Mouse (Mus musculus) kidney, embryonic 16.5 days (tissue): ENCODE data around the gene Zbtb7a. TPM values are rescaled to one million over a fixed set of nuclear protein-coding genes. Genes with fewer than 3 reads are reported as not detected.
A peak's percentile ranks its signal among the peaks of the same experiment; 100 is the strongest.

Source experiments
- ATAC-seq: fragments of 200-750 bp; cut with Nextera tagmentation; 2 replicates; pipeline ENCODE4 v1.8.0; 2017; ENCODE audit warnings: moderate TSS enrichment; ENCODE audit not compliant: low FRiP score, low TSS enrichment
- H3K27ac ChIP-seq: fragments of 300-500 bp; sonication (generic); 2 replicates; pipeline ENCODE4 v1.5.1; 2014; ENCODE audit warnings: low read length
- H3K27me3 ChIP-seq: fragments of 300-500 bp; sonication (generic); 2 replicates; pipeline ENCODE4 v1.6.1; 2014; ENCODE audit warnings: low read length, control low read depth, mixed read lengths; ENCODE audit not compliant: insufficient read depth
- H3K36me3 ChIP-seq: fragments of 300-500 bp; sonication (generic); 2 replicates; pipeline ENCODE4 v1.6.1; 2014; ENCODE audit warnings: low read length, control low read depth, mixed read lengths; ENCODE audit not compliant: insufficient read depth
- H3K4me1 ChIP-seq: fragments of 300-500 bp; sonication (generic); 2 replicates; pipeline ENCODE4 v1.6.1; 2014; ENCODE audit warnings: low read length, control low read depth, mixed read lengths; ENCODE audit not compliant: insufficient read depth
- H3K4me2 ChIP-seq: fragments of 300-500 bp; sonication (generic); replicated peaks from 2 replicates; pipeline ENCODE4 v1.6.1; 2014; ENCODE audit warnings: low read depth, low read length
- H3K4me3 ChIP-seq: fragments of 300-500 bp; sonication (generic); 2 replicates; pipeline ENCODE4 v1.5.1; 2014; ENCODE audit warnings: mild to moderate bottlenecking, low read length
- H3K9ac ChIP-seq: fragments of 300-500 bp; sonication (generic); replicated peaks from 2 replicates; pipeline ENCODE4 v1.6.1; 2014; ENCODE audit warnings: low read length
- H3K9me3 ChIP-seq: fragments of 300-500 bp; sonication (generic); 2 replicates; pipeline ENCODE4 v1.6.1; 2016; ENCODE audit warnings: low read length, control low read depth
- WGBS: fragments of 180-500 bp; shearing (Covaris S2); extraction: QIAGEN DNeasy Blood & Tissue Kit; methylation state at CpG from one replicate; pipeline ENCODE4 v1.1.7; 2014; 5-methylcytosine and 5-hydroxymethylcytosine counted together
- polyA plus RNA-seq: library from polyadenylated mRNA; unstranded; fragments of >200 nt; fragmentation: Nextera tagmentation; extraction: Ambion mirVana; gene quantifications from 2 replicates; pipeline ENCODE4 v1.2.1, GENCODE M21; 2015

Gene Zbtb7a
- polyA plus RNA-seq, 1 experiment from 2014 or later = 25.2 TPM

GRCm38 (mm10) chr10:81145307-81145706 is 10.3 kb downstream of the Zbtb7a start:
- H3K27me3 ChIP-seq = no peaks in the 10 kb centered on the region
- H3K36me3 ChIP-seq = peaks cover 71% of the 10 kb centered on the region
- H3K27ac ChIP-seq = no peak overlapping the region
- no peak overlapping the region for H3K9ac ChIP-seq
- WGBS = 93% methylated on average over 6 of the region's 6 CpGs
- H3K4me2 ChIP-seq = no peak overlapping the region
- no peaks in the 10 kb centered on the region for H3K9me3 ChIP-seq
- no peak overlapping the region for H3K4me3 ChIP-seq
- H3K4me1 ChIP-seq = peaks cover 17% of the 10 kb centered on the region
- ATAC-seq = no peak

- peaks cover 74% of the 10 kb centered on the region for H3K36me3 ChIP-seq
- H3K4me2 ChIP-seq = no peak overlapping the region
- ATAC-seq = no peak
- no peaks in the 10 kb centered on the region for H3K9me3 ChIP-seq
- 73% methylated on average over 7 of the region's 7 CpGs for WGBS
- no peak overlapping the region for H3K27ac ChIP-seq
- no peak overlapping the region for H3K4me3 ChIP-seq
- H3K27me3 ChIP-seq = no peaks in the 10 kb centered on the region
- H3K9ac ChIP-seq = no peak overlapping the region
- H3K4me1 ChIP-seq = peaks cover 12% of the 10 kb centered on the region
Measured at GRCm38 (mm10) chr10:81145778-81146177, 10.8 kb downstream of the Zbtb7a start.

- Histone ChIP-seq H3K36me3 (peaks cover 74% of the 10 kb centered on the region), H3K27ac (no peak overlapping the region), H3K9me3 (no peaks in the 10 kb centered on the region), H3K4me2 (no peak overlapping the region), H3K4me3 (no peak overlapping the region), H3K9ac (no peak overlapping the region), H3K27me3 (no peaks in the 10 kb centered on the region), H3K4me1 (peaks cover 7% of the 10 kb centered on the region)
- 84% methylated on average over 4 of the region's 4 CpGs for WGBS
- no peak for ATAC-seq
Measured at GRCm38 (mm10) chr10:81146296-81146695, 11.3 kb downstream of the Zbtb7a start.

GRCm38 (mm10) chr10:81151261-81151660 is 16.2 kb downstream of the Zbtb7a start:
- no peak overlapping the region for H3K4me3 ChIP-seq
- WGBS = 76% methylated on average over 6 of the region's 6 CpGs
- H3K9ac ChIP-seq = no peak overlapping the region
- peaks cover 5% of the 10 kb centered on the region; the same call in 1 of the 2 replicates for H3K4me1 ChIP-seq
- no peak for ATAC-seq
- no peak overlapping the region for H3K4me2 ChIP-seq
- H3K27ac ChIP-seq = no peak overlapping the region
- H3K27me3 ChIP-seq = no peaks in the 10 kb centered on the region
- H3K36me3 ChIP-seq = peaks cover 80% of the 10 kb centered on the region
- H3K9me3 ChIP-seq = no peaks in the 10 kb centered on the region

GRCm38 (mm10) chr10:81152609-81153008 is 17.6 kb downstream of the Zbtb7a start:
- H3K27me3 ChIP-seq = no peaks in the 10 kb centered on the region
- peak overlapping the region; percentile 68 for H3K27ac ChIP-seq
- H3K9ac ChIP-seq = peak overlapping the region; percentile 37
- H3K9me3 ChIP-seq = no peaks in the 10 kb centered on the region
- ATAC-seq = 0 out of 2 replicates have a peak, but pooled peaks have one; percentile 12
- no peak overlapping the region for H3K4me3 ChIP-seq
- WGBS = 64% methylated on average over 12 of the region's 12 CpGs
- H3K4me2 ChIP-seq = no peak overlapping the region
- peaks cover 78% of the 10 kb centered on the region for H3K36me3 ChIP-seq
- peaks cover 5% of the 10 kb centered on the region; the same call in 1 of the 2 replicates for H3K4me1 ChIP-seq

- H3K36me3 ChIP-seq = peaks cover 75% of the 10 kb centered on the region
- H3K27me3 ChIP-seq = no peaks in the 10 kb centered on the region
- no peak overlapping the region for H3K4me3 ChIP-seq
- no peak overlapping the region for H3K4me2 ChIP-seq
- WGBS = 83% methylated on average over 12 of the region's 12 CpGs
- H3K4me1 ChIP-seq = peaks cover 5% of the 10 kb centered on the region; the same call in 1 of the 2 replicates
- no peak overlapping the region for H3K9ac ChIP-seq
- H3K27ac ChIP-seq = no peak overlapping the region
- no peak for ATAC-seq
- no peaks in the 10 kb centered on the region for H3K9me3 ChIP-seq
Measured at GRCm38 (mm10) chr10:81154313-81154712, 19.3 kb downstream of the Zbtb7a start.

- H3K9ac ChIP-seq = no peak overlapping the region
- ATAC-seq = no peak
- no peaks in the 10 kb centered on the region for H3K9me3 ChIP-seq
- H3K27me3 ChIP-seq = no peaks in the 10 kb centered on the region
- 89% methylated on average over 6 of the region's 6 CpGs for WGBS
- H3K4me3 ChIP-seq = no peak overlapping the region
- H3K4me2 ChIP-seq = no peak overlapping the region
- H3K27ac ChIP-seq = no peak overlapping the region
- H3K4me1 ChIP-seq = peaks cover 5% of the 10 kb centered on the region; the same call in 1 of the 2 replicates
- H3K36me3 ChIP-seq = peaks cover 71% of the 10 kb centered on the region
Measured at GRCm38 (mm10) chr10:81154736-81155135, 19.7 kb downstream of the Zbtb7a start.

- Histone ChIP-seq H3K4me3 (no peak overlapping the region), H3K4me2 (no peak overlapping the region), H3K4me1 (peaks cover 26% of the 10 kb centered on the region), H3K27me3 (no peaks in the 10 kb centered on the region), H3K9ac (0 out of 2 replicates have a peak overlapping the region, but pooled peaks have one; percentile 2), H3K9me3 (no peaks in the 10 kb centered on the region), H3K27ac (0 out of 2 replicates have a peak overlapping the region, but pooled peaks have one; percentile 36), H3K36me3 (peaks cover 55% of the 10 kb centered on the region)
- peak; percentile 21; the same call in 1 of the 2 replicates for ATAC-seq
- WGBS = 50% methylated on average over 8 of the region's 8 CpGs
Measured at GRCm38 (mm10) chr10:81161602-81162317, 26.7 kb downstream of the Zbtb7a start.

GRCm38 (mm10) chr10:81162318-81162652 is 27.3 kb downstream of the Zbtb7a start:
- ATAC-seq = no peak
- 35% methylated on average over 2 of the region's 2 CpGs for WGBS

GRCm38 (mm10) chr10:81165118-81165517 is 30.1 kb downstream of the Zbtb7a start:
- 46% methylated on average over 8 of the region's 8 CpGs for WGBS
- no peaks in the 10 kb centered on the region for H3K9me3 ChIP-seq
- peaks cover 37% of the 10 kb centered on the region for H3K4me1 ChIP-seq
- H3K4me3 ChIP-seq = no peak overlapping the region
- no peak overlapping the region for H3K4me2 ChIP-seq
- H3K27ac ChIP-seq = no peak overlapping the region
- ATAC-seq = no peak
- H3K36me3 ChIP-seq = peaks cover 34% of the 10 kb centered on the region
- H3K9ac ChIP-seq = no peak overlapping the region
- H3K27me3 ChIP-seq = no peaks in the 10 kb centered on the region

More at GRCm38 (mm10) chr10:81162318-81162652, 27.3 kb downstream of the Zbtb7a start:
- H3K27me3 ChIP-seq = no peaks in the 10 kb centered on the region
- no peak overlapping the region for H3K4me2 ChIP-seq
- H3K27ac ChIP-seq = no peak overlapping the region
- H3K9ac ChIP-seq = 0 out of 2 replicates have a peak overlapping the region, but pooled peaks have one; percentile 2
- H3K36me3 ChIP-seq = peaks cover 49% of the 10 kb centered on the region
- no peak overlapping the region for H3K4me3 ChIP-seq
- peaks cover 28% of the 10 kb centered on the region for H3K4me1 ChIP-seq
- H3K9me3 ChIP-seq = no peaks in the 10 kb centered on the region
